In the genomic region with DNA sequence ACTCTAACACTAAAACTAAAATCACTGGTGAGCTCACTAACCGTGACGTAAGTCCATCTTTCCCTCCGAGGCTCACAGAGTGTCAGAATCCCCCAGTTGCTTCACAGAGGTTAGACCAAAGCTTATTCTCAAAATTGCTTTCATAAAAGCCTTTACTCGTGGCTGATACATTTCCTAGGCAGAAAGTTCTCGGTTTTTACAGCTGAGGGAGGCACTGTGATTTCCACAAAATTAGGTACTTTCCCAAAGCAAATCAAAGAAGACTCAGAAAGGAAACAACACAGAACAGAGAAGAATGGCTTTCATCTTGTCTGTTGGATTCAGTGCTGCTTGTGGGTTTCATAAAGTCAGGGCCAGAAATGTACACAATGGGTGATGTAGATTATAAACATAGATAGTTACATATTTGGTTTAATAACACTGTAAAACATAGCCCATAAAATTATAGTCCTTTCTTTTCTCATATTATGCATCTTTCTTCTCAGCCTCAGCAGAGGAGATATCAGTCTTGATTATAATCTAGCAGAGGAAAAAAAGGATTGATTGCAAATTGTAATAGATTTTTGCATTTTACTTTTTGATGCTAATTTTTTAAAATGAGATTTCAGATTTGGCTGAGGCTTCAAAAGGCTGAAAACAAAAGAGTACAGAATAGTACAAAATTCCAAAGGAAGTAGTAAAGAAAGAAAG, we compare ENCODE assay signal across 26 mouse cellular contexts. TPM values are rescaled to one million over a fixed set of nuclear protein-coding genes. Genes with fewer than 3 reads are reported as not detected.
DNase-seq lines count a peak whose midpoint lies in the region; ATAC-seq and TF ChIP-seq lines count a peak whose summit lies in the region.
"Had no signal": no experiment of that assay in that cellular context is flagged by ENCODE, and none has a peak within 500 bp of the region (broad histone marks: within the 10 kb centered on the region; RNA-seq: fewer than 3 reads in every experiment).

No protein-coding gene starts in this region.

- no peaks in the 10 kb centered on the region for H3K36me3 ChIP-seq in heart, adult 2 months (ENCODE audit: control insufficient read depth, insufficient read depth, low read length)
- H3K36me3 ChIP-seq in midbrain, embryonic 13.5 days, result no peaks in the 10 kb centered on the region
- H3K36me3 ChIP-seq: embryonic facial prominence, embryonic 12.5 days; forebrain, embryonic 15.5 days; G1E; heart, embryonic 10.5 days; hindbrain, embryonic 13.5 days had no signal

- intact Hi-C loops in heart, adult 2 months (cut with DNase I), result no loop called here

- 73% methylated on average over 5 of the region's 5 CpGs for WGBS in heart, adult 2 months
- WGBS in midbrain, embryonic 13.5 days, result 67% methylated on average over 5 of the region's 5 CpGs

- ATAC-seq in CD4-positive, CD25-positive, alpha-beta regulatory T cell, adult 4 months, result peak; percentile 39
- peak; percentile 47 for ATAC-seq in activated CD4-positive, CD25-positive, alpha-beta regulatory T cell, adult 4 months
- no peak for ATAC-seq in midbrain, embryonic 13.5 days
- ATAC-seq: forebrain, embryonic 15.5 days; hindbrain, postnatal 0 days; intestine, embryonic 16.5 days had no signal

- no peak for TF ChIP-seq EP300 in heart, adult 2 months (IDR thresholded peaks at IDR 0.05; ENCODE audit: insufficient read depth, low read depth, low read length)

- TF ChIP-seq POLR2A in heart, adult 2 months (IDR thresholded peaks at IDR 0.05; ENCODE audit: insufficient read depth, low read depth, low read length), result no peak

- no peaks in the 10 kb centered on the region for H3K27me3 ChIP-seq in heart, adult 2 months (ENCODE audit: control insufficient read depth, insufficient read depth, low read length)
- H3K27me3 ChIP-seq in midbrain, embryonic 13.5 days, result no peaks in the 10 kb centered on the region
- H3K27me3 ChIP-seq: embryonic facial prominence, embryonic 12.5 days; forebrain, embryonic 15.5 days; hindbrain, embryonic 13.5 days had no signal

- DNase-seq in heart, adult 11 months, result peak; percentile 18
- no peak for DNase-seq in heart, adult 2 months
- DNase-seq in naive thymus-derived CD4-positive, alpha-beta T cell, adult 2 months (ENCODE audit: low read depth), result peak; percentile 51
- DNase-seq in kidney, postnatal 14 days, result no peak
- no peak for DNase-seq in c-Kit-positive CD71-positive TER-119-positive erythroid progenitor cells, embryonic 14.5 days (ENCODE audit: low spot score)
- DNase-seq: adrenal gland, adult 2 months; adrenal gland, postnatal 25 days; cerebellum, adult 2 months; cerebellum, postnatal 10 days; embryo, embryonic 11 days; gastrocnemius, adult 2 months; gastrocnemius, postnatal 25 days; heart, postnatal 10 days had no signal

- no peak overlapping the region for H3K4me3 ChIP-seq in heart, adult 2 months
- no peak overlapping the region for H3K4me3 ChIP-seq in midbrain, embryonic 13.5 days (replicated peaks)
- H3K4me3 ChIP-seq: embryonic facial prominence, embryonic 12.5 days; forebrain, embryonic 15.5 days; gastrocnemius, adult 2 months; heart, embryonic 10.5 days; hindbrain, embryonic 13.5 days had no signal

- no peaks in the 10 kb centered on the region for H3K79me2 ChIP-seq in heart, adult 2 months (replicated peaks; ENCODE audit: control insufficient read depth, insufficient read depth, low read length)

- no peaks in the 10 kb centered on the region for H3K4me1 ChIP-seq in heart, adult 2 months (ENCODE audit: control insufficient read depth, insufficient read depth, low read length)
- H3K4me1 ChIP-seq in midbrain, embryonic 13.5 days (replicated peaks), result peaks cover 25% of the 10 kb centered on the region

- TF ChIP-seq CTCF in heart, adult 2 months (IDR thresholded peaks at IDR 0.05), result no peak

- H3K9ac ChIP-seq in heart, adult 2 months (ENCODE audit: low read depth, low read length), result no peak overlapping the region
- H3K9ac ChIP-seq in midbrain, embryonic 13.5 days (replicated peaks), result no peak overlapping the region
- H3K9ac ChIP-seq: embryonic facial prominence, embryonic 12.5 days; forebrain, embryonic 15.5 days; hindbrain, embryonic 13.5 days had no signal

- no peaks in the 10 kb centered on the region for H3K9me3 ChIP-seq in midbrain, embryonic 13.5 days
- H3K9me3 ChIP-seq: embryonic facial prominence, embryonic 12.5 days; forebrain, embryonic 15.5 days; G1E; heart, embryonic 10.5 days; hindbrain, embryonic 13.5 days had no signal

- H3K4me2 ChIP-seq in midbrain, embryonic 13.5 days (replicated peaks), result no peak overlapping the region
- H3K4me2 ChIP-seq: embryonic facial prominence, embryonic 12.5 days; forebrain, embryonic 15.5 days; hindbrain, embryonic 13.5 days had no signal

- no peak overlapping the region for H3K27ac ChIP-seq in heart, adult 2 months
- no peak overlapping the region for H3K27ac ChIP-seq in midbrain, embryonic 13.5 days
- H3K27ac ChIP-seq: embryonic facial prominence, embryonic 12.5 days; gastrocnemius, adult 2 months; hindbrain, embryonic 13.5 days; hindbrain, postnatal 0 days had no signal

RNA-seq across cellular contexts. Expression of a gene that starts 47.8 kb away (rescaled TPM):
- 1 to 10 TPM; 2.9 to 3.8 TPM for total RNA-seq in heart, adult 2 months (2021)
- polyA plus RNA-seq in heart, adult 2 months (2012; rRNA removed), result 3.5 and 4.2 TPM in 2 replicates
- not detected for polyA plus RNA-seq in CD4-positive, CD25-positive, alpha-beta regulatory T cell, adult 4 months (2017; shearing (Covaris generic))
- polyA plus RNA-seq in activated CD4-positive, CD25-positive, alpha-beta regulatory T cell, adult 4 months (2017; shearing (Covaris generic)), result under 1 TPM in 1 of 2 experiments, not detected in 1; 0.12 TPM
- polyA plus RNA-seq in midbrain, embryonic 13.5 days (2015; fragmentation: Nextera tagmentation; extraction: Ambion mirVana), result 1,917 and 2,038 TPM in 2 replicates
- total RNA-seq: common myeloid progenitor, adult 5-6 weeks; granulocyte monocyte progenitor cell, adult 5-6 weeks; hematopoietic stem cell, adult 5-6 weeks had no signal
- polyA plus RNA-seq: G1E had no signal

Comparison
In these comparisons a context has a peak if more than half of its experiments do, and no peak if none do; other contexts are left out.
1. DNase-seq: peak in heart, adult 11 months (single experiment) and naive thymus-derived CD4-positive, alpha-beta T cell, adult 2 months (single experiment); none in heart, adult 2 months (0 of 2), kidney, postnatal 14 days (single experiment) and c-Kit-positive CD71-positive TER-119-positive erythroid progenitor cells, embryonic 14.5 days (single experiment).
2. RNA of a gene that starts 47.8 kb away (polyA plus RNA-seq): 1,917 to 2,038 TPM in midbrain, embryonic 13.5 days; 3.5 to 4.2 TPM in heart, adult 2 months, 0.12 TPM in activated CD4-positive, CD25-positive, alpha-beta regulatory T cell, adult 4 months and not detected in CD4-positive, CD25-positive, alpha-beta regulatory T cell, adult 4 months; every median in the first group is over 100 times any median in the second.